Mouse (Mus musculus): ENCODE measurements around the gene Ppp2r1b.
A peak's percentile ranks its signal among the peaks of the same experiment; 100 is the strongest.

The Ppp2r1b gene

GRCm38 (mm10) chr9:50835068-50835705, 9.9 kb upstream of the Ppp2r1b start:
- peak; percentile 19 to 52 for DNase-seq (ENCODE audit: low read depth in 1 of 2, low spot score in 2 of 2)

- no peak for DNase-seq (ENCODE audit: low read depth in 1 of 2, low spot score in 2 of 2)
Observed at GRCm38 (mm10) chr9:50836097-50836496, 9.0 kb upstream of the Ppp2r1b start.

GRCm38 (mm10) chr9:50841079-50841789, 3.9 kb upstream of the Ppp2r1b start:
- no peak for DNase-seq (ENCODE audit: low read depth in 1 of 2, low spot score in 2 of 2)

DNA sequence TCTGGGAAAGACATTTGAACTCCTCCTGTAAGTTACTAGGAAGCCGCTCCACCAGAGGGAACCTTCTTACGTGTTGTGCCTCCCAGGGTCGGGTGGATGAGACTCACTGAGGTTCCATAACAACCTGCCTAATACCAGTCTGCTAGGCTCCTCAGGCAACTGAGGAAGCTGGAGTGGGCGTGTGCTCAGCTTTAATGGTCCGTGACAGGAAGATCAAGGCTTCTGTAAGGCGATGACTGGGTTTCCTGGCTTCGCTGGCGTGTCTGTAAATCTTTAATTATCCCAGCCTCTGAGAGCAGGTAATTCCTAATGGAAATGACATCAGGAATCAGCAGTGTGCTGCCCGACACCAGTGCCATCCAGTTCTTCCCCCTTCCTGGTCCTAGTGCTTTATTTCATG, 446 bp downstream of the Ppp2r1b start:
- DNase-seq (ENCODE audit: low read depth in 1 of 2, low spot score in 2 of 2) = no peak

DNA sequence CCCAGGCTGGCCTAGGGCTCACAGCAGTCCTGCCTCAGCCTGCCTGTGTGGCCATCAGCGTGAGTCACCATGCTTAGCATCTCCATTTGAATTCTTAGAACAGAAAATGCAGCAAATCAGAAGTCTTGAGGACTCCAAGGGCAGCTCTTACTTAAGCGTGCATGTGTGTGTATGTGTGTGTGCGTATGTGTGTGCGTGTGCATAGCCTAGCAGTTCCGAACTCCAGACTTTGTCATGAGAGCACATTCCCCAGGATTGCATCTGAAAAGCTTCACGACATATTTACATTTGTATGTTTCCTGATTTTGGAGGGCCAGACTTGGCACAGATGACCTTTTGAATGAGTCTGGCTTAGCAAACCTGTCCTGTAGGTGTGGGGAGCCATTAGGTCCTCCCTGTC, 2.0 kb downstream of the Ppp2r1b start:
- DNase-seq (ENCODE audit: low read depth in 1 of 2, low spot score in 2 of 2) = no peak

- DNase-seq (ENCODE audit: low read depth in 1 of 2, low spot score in 2 of 2) = no peak
Observed at GRCm38 (mm10) chr9:50847606-50848368, 2.7 kb downstream of the Ppp2r1b start.

GRCm38 (mm10) chr9:50848821-50849220, 3.7 kb downstream of the Ppp2r1b start:
- DNase-seq (ENCODE audit: low read depth in 1 of 2, low spot score in 2 of 2) = no peak

DNA sequence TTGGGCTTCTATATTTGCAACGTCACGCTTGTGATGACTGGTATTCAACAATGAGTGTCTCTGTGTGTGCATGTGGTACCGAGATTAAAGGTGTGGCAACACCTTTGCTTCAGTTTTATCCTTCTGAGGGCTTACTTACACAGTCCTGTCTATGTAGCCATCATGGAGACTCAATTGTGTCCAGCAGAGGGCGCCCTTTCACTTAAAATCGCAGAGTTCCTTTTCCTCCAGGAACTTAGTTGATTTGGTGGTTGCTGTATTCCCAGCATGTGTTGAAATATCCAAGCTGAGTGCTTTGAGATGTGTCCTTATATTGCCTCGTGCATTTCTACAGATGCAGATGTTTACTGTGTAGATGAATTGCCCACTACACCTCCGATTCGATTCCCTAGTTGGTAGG, 4.1 kb downstream of the Ppp2r1b start:
- peak; percentile 14 to 56 for DNase-seq (ENCODE audit: low read depth in 1 of 2, low spot score in 2 of 2)

GRCm38 (mm10) chr9:50849755-50850154, 4.7 kb downstream of the Ppp2r1b start:
- DNase-seq (ENCODE audit: low read depth in 1 of 2, low spot score in 2 of 2) = no peak

- DNase-seq (ENCODE audit: low read depth in 1 of 2, low spot score in 2 of 2) = no peak
Observed at GRCm38 (mm10) chr9:50850271-50850670, 5.2 kb downstream of the Ppp2r1b start.

DNA sequence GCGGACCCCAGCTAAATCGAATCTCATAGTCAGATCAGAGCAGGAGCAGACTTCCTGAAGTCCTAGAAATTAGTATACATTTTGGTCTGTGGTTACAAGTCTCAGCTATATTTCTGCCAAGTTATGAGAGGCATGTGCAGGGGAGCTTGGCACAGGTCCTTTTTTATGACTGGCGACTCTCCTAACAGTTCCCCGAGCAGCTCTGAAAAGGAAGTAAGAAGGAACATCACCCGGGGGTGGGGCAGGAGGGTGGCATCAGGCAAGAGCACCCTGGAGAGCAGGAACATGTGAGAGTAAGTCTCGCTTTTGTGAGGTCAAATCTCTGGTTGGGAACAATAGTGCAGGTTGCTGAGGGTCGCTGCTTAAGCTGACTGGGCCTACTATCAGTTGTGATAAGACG, 5.6 kb downstream of the Ppp2r1b start:
- peak; percentile 22 to 36 for DNase-seq (ENCODE audit: low read depth in 1 of 2, low spot score in 2 of 2)

DNA sequence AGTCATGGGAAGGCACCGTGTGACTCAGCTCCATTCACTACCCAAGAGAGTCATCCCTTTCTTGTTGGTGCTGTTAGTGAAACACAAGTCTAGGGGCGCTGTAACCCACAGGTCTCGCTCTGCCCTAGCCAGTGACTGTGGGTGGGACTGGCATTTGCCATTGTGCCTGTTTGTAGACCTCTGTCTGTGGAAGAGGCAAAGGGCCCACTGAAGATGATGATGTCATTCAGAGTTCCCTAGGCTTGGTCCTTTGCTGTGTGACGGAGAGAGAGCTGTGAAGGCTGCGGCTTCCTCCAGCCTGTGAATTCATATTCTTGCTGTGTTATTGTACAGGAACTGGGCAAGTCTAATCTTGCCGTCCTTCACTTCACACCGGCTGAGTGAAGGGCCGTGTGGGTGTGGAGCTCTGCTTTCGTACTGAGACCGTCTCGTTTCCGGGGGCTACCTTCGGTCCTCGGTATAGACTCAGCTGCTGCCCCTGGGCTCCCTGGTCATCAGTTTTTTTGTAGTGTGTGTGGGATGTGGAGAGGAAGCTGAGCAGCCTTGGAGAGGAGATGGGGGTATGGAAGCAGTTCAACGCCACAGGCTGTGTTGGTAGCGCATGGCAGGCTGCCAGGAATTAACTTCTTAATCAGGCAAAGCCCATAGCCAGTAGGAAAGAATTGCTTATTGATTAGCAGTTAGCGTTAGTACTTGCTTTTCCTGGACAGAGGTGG, 7.7 kb downstream of the Ppp2r1b start:
- peak in 1 of 2 experiments; percentile 23 for DNase-seq (ENCODE audit: low read depth in 1 of 2, low spot score in 2 of 2)

- no peak for DNase-seq (ENCODE audit: low read depth in 1 of 2, low spot score in 2 of 2)
Observed at GRCm38 (mm10) chr9:50854376-50854775, 9.3 kb downstream of the Ppp2r1b start.

DNA sequence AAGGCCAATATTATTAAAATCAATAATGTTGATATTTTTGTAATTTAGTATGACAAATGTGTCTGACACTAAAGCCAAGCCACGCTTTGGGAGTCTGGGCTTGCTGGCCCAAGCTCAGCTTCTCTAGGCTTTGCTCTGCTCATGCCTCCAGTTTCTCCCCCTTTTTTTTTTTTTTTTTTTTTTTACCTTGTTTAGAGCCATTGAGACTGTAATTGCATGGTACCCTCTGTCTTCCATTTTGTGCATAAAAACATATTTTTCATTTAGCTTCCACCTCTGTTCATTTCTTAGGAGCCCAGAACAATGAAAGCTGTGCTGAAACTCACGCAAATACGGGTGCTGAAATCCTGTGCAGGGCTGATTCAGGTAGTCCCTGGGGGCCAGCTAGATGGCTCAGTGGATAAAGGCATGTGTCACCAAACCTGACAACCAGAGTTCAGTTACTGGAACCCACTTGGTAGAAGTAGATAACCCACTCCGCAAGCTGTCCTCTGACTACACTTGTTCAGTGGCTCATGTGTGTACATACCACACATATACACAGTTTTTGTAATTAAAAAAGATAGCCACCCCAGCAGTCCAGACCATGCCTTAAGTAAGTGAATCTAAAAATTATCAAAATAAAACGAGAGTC, 10.1 kb downstream of the Ppp2r1b start:
- no peak for DNase-seq (ENCODE audit: low read depth in 1 of 2, low spot score in 2 of 2)

- no peak for DNase-seq (ENCODE audit: low read depth in 1 of 2, low spot score in 2 of 2)
Observed at GRCm38 (mm10) chr9:50855780-50856179, 10.7 kb downstream of the Ppp2r1b start.

DNA sequence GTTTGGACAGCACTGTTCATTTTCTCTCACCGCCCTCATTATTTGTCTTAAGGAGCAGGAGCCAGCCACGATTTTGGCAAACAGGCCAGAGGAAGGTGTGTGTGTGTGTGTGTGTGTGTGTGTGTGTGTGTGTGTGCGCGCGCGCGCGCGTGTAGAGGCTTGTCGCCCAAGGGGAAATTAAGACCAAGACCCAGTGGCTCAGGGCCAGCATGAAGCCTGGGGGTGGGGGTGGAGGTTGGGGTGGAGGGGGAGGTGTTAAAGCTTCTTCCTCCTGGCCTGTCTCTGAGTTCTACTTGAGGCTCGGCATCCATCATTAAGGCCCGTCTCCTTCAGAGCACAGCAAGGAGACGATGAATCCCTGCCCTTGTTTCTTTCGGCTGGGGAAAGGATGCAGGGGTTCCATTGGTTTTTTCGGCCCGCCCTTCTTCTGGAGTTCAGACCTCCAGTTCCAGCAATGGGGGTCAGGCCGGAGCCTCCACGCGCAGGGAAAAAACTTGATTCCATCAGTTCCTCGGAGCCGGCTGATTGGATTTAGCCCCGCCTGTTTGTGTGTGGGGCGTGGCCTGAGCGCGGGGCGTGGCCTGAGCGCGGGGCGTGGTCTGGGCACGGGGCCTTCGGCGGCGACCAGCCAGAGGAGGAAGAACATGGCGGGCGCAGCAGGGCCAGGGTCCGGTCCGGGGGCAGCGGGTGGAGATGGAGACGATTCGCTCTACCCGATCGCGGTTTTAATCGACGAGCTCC, 11.4 kb downstream of the Ppp2r1b start:
- peak; percentile 80 to 95 for DNase-seq (ENCODE audit: low read depth in 1 of 2, low spot score in 2 of 2)

- no peak for DNase-seq (ENCODE audit: low read depth in 1 of 2, low spot score in 2 of 2)
Observed at GRCm38 (mm10) chr9:50857082-50857641, 12.1 kb downstream of the Ppp2r1b start.

DNA sequence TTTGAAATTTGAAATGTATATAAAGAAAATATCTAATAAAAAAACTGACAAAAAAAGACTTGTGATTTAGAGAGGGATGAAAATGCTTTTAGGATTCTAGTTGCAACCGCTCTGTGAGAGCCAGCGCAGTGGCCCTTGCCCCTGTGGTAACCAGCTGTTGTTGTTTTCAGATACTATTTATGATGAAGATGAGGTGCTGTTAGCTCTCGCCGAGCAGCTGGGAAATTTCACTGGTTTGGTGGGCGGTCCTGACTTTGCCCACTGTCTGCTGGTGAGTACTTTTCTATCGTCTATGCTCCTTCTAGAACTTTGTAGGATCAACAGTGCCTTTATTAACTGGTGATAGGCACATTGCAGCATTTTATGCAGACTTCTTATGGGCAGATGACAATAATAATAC, 13.6 kb downstream of the Ppp2r1b start:
- DNase-seq (ENCODE audit: low read depth in 1 of 2, low spot score in 2 of 2) = no peak

- no peak for DNase-seq (ENCODE audit: low read depth in 1 of 2, low spot score in 2 of 2)
Observed at GRCm38 (mm10) chr9:50861119-50861839, 16.2 kb downstream of the Ppp2r1b start.
